Mouse (Mus musculus) intestine, postnatal 0 days (tissue): ENCODE results near the gene Mid1. TPM values are rescaled to one million over a fixed set of nuclear protein-coding genes. Genes with fewer than 3 reads are reported as not detected.
A peak's percentile ranks its signal among the peaks of the same experiment; 100 is the strongest.

Source experiments
- ATAC-seq: fragments of 200-750 bp; cut with Nextera tagmentation; 2 replicates; pipeline ENCODE4 v1.8.0; 2017; ENCODE audit warnings: mild to moderate bottlenecking, moderate TSS enrichment, moderate library complexity
- H3K27ac ChIP-seq: fragments of 300-500 bp; sonication (generic); 2 replicates; pipeline ENCODE4 v1.5.1; 2014; ENCODE audit warnings: mild to moderate bottlenecking, low read depth, low read length, moderate library complexity
- H3K27me3 ChIP-seq: fragments of 300-500 bp; sonication (generic); replicated peaks from 2 replicates; pipeline ENCODE4 v1.6.1; 2014; ENCODE audit warnings: low read length, mixed read lengths; ENCODE audit not compliant: control insufficient read depth, insufficient read depth
- H3K36me3 ChIP-seq: fragments of 300-500 bp; sonication (generic); 2 replicates; pipeline ENCODE4 v1.6.1; 2014; ENCODE audit warnings: mild to moderate bottlenecking, moderate library complexity; ENCODE audit not compliant: control insufficient read depth, insufficient read depth
- H3K4me1 ChIP-seq: fragments of 300-500 bp; sonication (generic); replicated peaks from 2 replicates; pipeline ENCODE4 v1.6.1; 2014; ENCODE audit warnings: antibody characterized with exemption, low read length, mixed read lengths; ENCODE audit not compliant: control insufficient read depth, insufficient read depth
- H3K4me2 ChIP-seq: fragments of 300-500 bp; sonication (generic); replicated peaks from 2 replicates; pipeline ENCODE4 v1.6.1; 2014; ENCODE audit warnings: low read depth, mild to moderate bottlenecking, moderate library complexity
- H3K4me3 ChIP-seq: fragments of 300-500 bp; sonication (generic); 2 replicates; pipeline ENCODE4 v1.5.1; 2014; ENCODE audit warnings: low read depth, low read length
- H3K9ac ChIP-seq: fragments of 300-500 bp; sonication (generic); 2 replicates; pipeline ENCODE4 v1.6.1; 2014; ENCODE audit warnings: mild to moderate bottlenecking, low read depth, low read length
- H3K9me3 ChIP-seq: fragments of 300-500 bp; sonication (generic); 2 replicates; pipeline ENCODE4 v1.6.1; 2016; ENCODE audit warnings: mixed run types; ENCODE audit not compliant: control insufficient read depth
- CTCF ChIP-seq: sonication (generic); IDR thresholded peaks from 2 replicates; pipeline ENCODE4 v1.5.1; 2016; ENCODE audit warnings: low read depth, mild to moderate bottlenecking, control low read depth, antibody characterized with exemption, moderate library complexity
- WGBS: fragments of 180-500 bp; shearing (Covaris S2); extraction: QIAGEN DNeasy Blood & Tissue Kit; methylation state at CpG from one replicate; pipeline ENCODE4 v1.1.7; 2014; 5-methylcytosine and 5-hydroxymethylcytosine counted together
- polyA plus RNA-seq: library from polyadenylated mRNA; unstranded; fragments of >200 nt; fragmentation: Nextera tagmentation; extraction: Ambion mirVana; gene quantifications from 2 replicates; pipeline ENCODE4 v1.2.1, GENCODE M21; 2015

Gene Mid1
- polyA plus RNA-seq, 1 experiment from 2014 or later, result 1.7 TPM

GRCm38 (mm10) chrX:169789702-169790101, 104.7 kb downstream of the Mid1 start:
- Histone ChIP-seq H3K4me2 (no peak overlapping the region), H3K27me3 (no peaks in the 10 kb centered on the region), H3K9me3 (no peaks in the 10 kb centered on the region), H3K27ac (no peak overlapping the region), H3K36me3 (no peaks in the 10 kb centered on the region), H3K4me3 (no peak overlapping the region), H3K4me1 (no peaks in the 10 kb centered on the region), H3K9ac (no peak overlapping the region)
- TF ChIP-seq CTCF, result no peak
- 78% methylated on average over 5 of the region's 5 CpGs for WGBS
- no peak for ATAC-seq

- 84% methylated on average over 1 of the region's 1 CpGs for WGBS
- no peak for TF ChIP-seq CTCF
- Histone ChIP-seq H3K27me3 (no peaks in the 10 kb centered on the region), H3K4me1 (no peaks in the 10 kb centered on the region), H3K27ac (no peak overlapping the region), H3K9me3 (no peaks in the 10 kb centered on the region), H3K4me2 (no peak overlapping the region), H3K9ac (no peak overlapping the region), H3K36me3 (no peaks in the 10 kb centered on the region), H3K4me3 (no peak overlapping the region)
- no peak for ATAC-seq
Observed at GRCm38 (mm10) chrX:169792879-169793278, 107.9 kb downstream of the Mid1 start.

GRCm38 (mm10) chrX:169794421-169794820, 109.4 kb downstream of the Mid1 start:
- Histone ChIP-seq H3K36me3 (no peaks in the 10 kb centered on the region), H3K4me1 (no peaks in the 10 kb centered on the region), H3K27me3 (no peaks in the 10 kb centered on the region), H3K27ac (no peak overlapping the region), H3K4me2 (no peak overlapping the region), H3K9me3 (no peaks in the 10 kb centered on the region), H3K4me3 (no peak overlapping the region), H3K9ac (no peak overlapping the region)
- WGBS, result 82% methylated on average over 4 of the region's 4 CpGs
- ATAC-seq, result no peak
- no peak for TF ChIP-seq CTCF

GRCm38 (mm10) chrX:169794831-169795311, 109.9 kb downstream of the Mid1 start:
- 64% methylated on average over 7 of the region's 7 CpGs for WGBS
- Histone ChIP-seq H3K27ac (no peak overlapping the region), H3K36me3 (no peaks in the 10 kb centered on the region), H3K4me2 (no peak overlapping the region), H3K27me3 (no peaks in the 10 kb centered on the region), H3K4me3 (no peak overlapping the region), H3K9me3 (no peaks in the 10 kb centered on the region), H3K9ac (no peak overlapping the region), H3K4me1 (no peaks in the 10 kb centered on the region)
- ATAC-seq, result no peak
- TF ChIP-seq CTCF, result no peak

- no peak overlapping the region for H3K4me3 ChIP-seq
- 50% methylated on average over 3 of the region's 3 CpGs for WGBS
Observed at GRCm38 (mm10) chrX:169797148-169797547, 112.1 kb downstream of the Mid1 start.

GRCm38 (mm10) chrX:169798987-169799680, 114.1 kb downstream of the Mid1 start:
- Histone ChIP-seq H3K4me3 (no peak overlapping the region), H3K9ac (no peak overlapping the region), H3K4me2 (peak overlapping the region; percentile 47)

More at GRCm38 (mm10) chrX:169797148-169797547, 112.1 kb downstream of the Mid1 start:
- Histone ChIP-seq H3K27ac (no peak overlapping the region), H3K36me3 (no peaks in the 10 kb centered on the region), H3K4me1 (no peaks in the 10 kb centered on the region), H3K9ac (no peak overlapping the region), H3K4me2 (no peak overlapping the region), H3K9me3 (no peaks in the 10 kb centered on the region), H3K27me3 (no peaks in the 10 kb centered on the region)
- no peak for TF ChIP-seq CTCF
- no peak for ATAC-seq

More at GRCm38 (mm10) chrX:169798987-169799680, 114.1 kb downstream of the Mid1 start:
- no peaks in the 10 kb centered on the region for H3K9me3 ChIP-seq
- peak; percentile 55 for TF ChIP-seq CTCF
- ATAC-seq, result no peak
- no peaks in the 10 kb centered on the region for H3K27me3 ChIP-seq
- H3K36me3 ChIP-seq, result no peaks in the 10 kb centered on the region
- no peak overlapping the region for H3K27ac ChIP-seq
- WGBS, result 11% methylated on average over 11 of the region's 11 CpGs
- H3K4me1 ChIP-seq, result no peaks in the 10 kb centered on the region
